Mouse (Mus musculus) layer of hippocampus, adult 9-11 months (tissue): Measurements from ENCODE around the gene Rgs16.

ENCODE experiments used
- DNase-seq: peaks from one replicate; pipeline ENCODE4 v3.0.0; 2022

The Rgs16 gene

DNA sequence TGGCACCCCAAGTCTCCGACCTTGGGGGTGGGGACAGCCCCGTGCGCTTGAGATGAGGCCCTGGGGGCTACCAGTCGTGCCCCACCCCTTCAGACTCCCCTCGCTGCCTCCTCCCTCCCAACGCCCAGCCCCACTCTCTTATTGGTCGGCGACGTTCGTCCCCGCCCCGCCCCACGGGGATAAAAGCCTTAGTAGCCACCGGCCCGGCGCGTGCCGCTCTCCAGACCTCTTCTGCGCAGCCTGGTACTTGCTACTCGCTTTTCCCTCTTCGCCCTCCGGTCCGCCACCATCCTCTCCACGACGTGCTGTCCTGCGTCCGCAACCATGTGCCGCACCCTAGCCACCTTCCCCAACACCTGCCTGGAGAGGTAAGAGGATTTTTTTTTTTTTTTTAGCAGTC lies at the start of gene Rgs16:
Gene Rgs16, plus strand, starts transcription at position 205 of the 400 bp plus-strand sequence.
- peak; percentile 48 for DNase-seq

DNA sequence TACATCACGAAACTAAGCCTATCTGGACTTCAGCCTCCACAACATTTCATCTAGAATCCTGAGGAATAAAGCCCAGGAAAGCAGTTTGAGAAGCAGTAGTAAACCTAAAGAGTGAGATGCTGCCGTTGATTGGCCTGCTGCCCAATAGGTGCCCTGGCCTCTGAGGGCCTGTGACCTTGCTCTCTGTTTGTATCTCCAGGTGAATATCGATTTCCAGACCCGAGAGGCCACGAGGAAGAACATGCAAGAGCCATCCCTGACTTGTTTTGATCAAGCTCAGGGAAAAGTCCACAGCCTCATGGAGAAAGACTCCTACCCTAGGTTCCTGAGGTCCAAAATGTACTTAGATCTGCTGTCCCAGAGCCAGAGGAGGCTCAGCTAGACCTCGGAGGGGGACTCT lies 47.6 kb upstream of the Rgs16 start:
- no peak for DNase-seq

DNA sequence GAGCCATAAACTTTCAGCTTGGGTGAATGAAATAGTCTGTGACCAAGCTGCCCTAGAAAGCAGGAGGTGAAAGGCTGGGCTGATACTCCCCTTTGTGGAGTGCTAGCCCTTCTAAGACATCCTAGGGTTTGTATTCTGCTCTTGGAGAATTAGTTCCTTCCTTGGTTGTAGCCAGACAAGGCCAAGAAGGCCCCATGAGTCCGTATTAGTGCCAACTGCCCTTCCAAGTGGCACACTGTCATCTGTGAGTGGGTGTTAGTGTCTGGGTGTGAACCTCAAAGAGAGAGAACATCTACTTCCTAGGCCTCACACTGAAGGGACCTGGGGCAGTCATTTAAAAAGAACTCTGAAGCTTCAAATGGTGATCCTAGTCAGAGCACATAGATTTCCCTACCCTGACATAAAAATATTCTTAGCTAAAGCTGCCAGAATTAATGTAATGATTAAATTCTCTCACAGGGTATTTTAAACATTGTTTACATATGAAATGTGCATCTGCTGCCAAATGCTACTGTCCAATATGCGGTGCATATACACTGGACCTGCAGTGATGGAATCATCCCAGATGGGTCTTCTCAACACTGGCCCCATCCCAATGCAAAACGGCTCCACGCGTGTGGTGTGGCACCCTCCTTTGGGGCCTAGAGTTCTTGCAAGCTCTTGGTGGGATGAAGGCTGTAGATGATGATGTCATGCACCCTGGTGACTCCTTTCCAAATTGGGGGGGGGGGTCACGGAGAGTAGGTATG lies 45.6 kb upstream of the Rgs16 start:
- DNase-seq = no peak

DNA sequence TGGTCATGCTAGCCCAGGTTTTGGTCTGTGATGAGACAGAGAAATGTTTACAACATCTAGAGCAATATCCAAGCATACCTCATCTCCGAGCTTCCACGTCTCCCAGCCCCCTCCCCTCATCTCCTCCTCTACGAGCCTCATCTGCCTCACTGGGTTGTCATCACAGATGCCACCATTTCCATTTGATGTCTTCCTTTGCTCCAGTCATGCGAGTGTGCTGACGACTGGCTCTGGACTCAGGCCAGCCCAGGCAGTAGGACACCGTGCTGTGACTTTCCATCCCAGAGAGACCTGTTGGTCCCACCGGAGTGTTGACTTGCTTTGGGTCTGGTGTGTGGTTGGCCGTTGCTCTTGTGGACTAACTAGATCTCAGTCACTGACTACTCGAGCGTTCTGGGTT lies 44.8 kb upstream of the Rgs16 start:
- no peak for DNase-seq

DNA sequence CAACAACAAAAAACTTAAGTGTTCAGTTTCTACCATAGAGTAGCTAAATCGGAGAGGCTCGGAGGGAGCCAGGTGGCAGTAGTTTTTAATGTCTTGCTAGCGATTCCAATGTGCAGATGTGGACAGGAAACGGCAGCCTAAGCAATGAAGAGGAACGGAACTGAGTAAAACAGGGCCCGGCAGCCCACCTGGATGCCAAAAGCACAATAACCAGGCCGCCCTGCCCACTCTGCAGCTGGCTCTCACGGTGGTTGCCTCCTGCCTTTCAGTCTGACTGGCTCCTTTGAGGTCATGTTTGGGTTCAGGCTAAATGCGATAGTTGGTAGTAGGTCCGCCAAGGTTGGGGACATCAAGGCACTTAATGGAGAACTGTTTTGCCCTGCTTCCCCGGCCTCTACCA lies 44.1 kb upstream of the Rgs16 start:
- DNase-seq = no peak

DNA sequence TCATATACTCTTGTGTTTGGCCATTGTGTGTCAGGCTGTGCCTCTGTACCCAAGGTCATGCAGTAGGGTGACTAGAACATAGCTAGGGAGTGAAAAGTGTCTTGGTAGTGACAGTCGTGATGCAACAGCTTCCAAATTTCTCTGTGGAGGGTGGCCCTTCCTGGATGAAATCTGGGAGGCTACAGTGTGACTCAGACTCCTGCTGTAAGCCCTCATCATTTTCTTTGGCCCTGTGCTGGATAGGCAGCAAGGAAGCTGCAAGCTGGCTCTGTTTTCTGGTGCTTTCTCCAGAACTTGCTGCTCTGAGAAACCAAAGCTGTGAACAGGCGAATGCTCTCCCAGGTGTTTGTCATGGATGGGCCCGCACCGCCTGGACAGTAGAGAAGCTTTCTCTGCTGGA lies 43.6 kb upstream of the Rgs16 start:
- DNase-seq = no peak

GRCm38 (mm10) chr1:153697581-153698251 lies 42.4 kb upstream of the Rgs16 start:
- DNase-seq = no peak

DNA sequence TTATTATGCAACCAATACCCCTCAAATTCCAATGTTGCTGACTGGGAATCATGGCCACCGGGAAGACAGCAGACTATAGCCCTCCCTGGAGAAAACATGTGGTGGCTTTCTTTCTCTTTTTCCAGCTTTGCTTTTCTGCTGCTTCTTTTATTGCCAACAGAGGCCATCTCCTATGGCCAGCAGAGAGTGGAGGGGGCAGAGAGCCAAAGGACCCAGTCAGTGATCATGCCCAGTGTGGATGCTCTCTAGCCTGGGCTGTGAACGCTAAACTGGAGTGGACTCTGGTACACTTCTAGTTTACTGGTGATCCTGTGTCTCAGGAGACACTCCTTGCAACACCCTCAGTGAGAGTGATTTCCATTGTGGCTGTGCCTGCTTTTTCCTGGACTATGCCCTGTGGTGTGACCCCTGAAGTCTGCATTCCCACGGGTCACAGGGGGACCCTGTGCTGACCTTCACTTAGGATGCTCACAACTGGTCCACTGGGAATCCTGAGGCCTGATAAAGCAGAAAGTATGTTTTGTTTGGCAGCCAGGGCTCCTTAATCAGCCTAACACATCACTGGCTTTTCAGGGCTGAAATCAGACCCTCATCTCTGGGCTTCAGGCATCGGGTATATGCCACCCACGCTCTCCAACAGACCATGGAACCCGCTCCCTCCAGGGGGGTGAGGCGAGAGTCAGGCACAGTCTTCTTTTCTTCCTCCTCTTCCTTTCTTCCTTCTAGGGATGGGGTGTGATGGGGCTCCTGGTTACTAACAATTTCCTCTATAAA lies 41.7 kb upstream of the Rgs16 start:
- DNase-seq = no peak

GRCm38 (mm10) chr1:153700448-153701063 lies 39.6 kb upstream of the Rgs16 start:
- DNase-seq = no peak

DNA sequence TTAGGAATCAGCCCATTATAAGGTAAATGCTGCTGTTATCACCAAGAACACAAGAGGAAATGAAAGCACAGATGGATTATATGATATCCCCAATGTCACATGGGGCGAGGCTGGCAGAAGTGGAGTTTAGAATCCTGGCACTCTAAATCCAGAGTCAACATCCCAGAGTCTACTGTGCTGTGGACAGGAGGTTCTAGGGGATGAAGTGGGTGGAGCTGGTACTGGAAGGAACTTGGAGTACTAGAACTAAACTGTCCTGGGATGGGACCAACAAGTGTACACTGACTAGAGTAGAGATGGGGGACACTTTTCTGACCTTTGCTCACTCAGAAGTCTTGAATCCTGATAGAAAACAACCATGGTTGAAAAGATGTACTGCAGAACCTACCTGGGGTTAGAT lies 38.7 kb upstream of the Rgs16 start:
- DNase-seq = no peak

DNA sequence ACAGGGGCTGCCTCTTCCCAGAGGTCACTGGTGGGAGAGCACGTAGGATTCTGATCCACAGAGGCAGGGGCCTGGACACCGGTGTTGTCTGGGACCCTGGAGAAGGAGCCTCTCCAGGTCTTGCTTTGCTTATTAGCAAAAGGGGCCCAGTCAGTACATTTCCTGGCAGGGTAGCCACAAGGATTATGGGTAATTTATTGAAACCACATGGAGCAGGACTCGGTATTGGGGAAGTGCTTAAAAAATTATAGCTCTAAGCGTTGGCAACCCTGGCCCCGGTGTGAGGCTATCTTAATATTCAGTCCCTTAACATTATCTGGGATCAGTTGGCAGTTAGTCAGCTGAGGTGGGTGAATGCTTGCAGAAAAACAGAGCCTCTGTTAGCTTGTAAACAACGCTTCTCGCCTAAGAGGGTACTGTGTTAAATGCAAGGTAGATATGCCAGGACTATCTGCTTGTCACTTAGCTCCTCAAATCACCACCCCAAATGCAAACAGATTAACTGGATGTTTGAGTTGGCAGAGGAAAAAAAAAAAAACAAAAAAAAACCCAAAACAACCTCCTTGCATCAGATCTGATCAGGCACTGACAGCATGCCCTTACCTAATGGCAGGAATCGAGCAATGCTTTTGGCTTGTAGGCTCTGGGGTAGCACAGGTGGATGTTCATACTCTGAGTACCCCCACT lies 37.8 kb upstream of the Rgs16 start:
- DNase-seq = no peak

DNA sequence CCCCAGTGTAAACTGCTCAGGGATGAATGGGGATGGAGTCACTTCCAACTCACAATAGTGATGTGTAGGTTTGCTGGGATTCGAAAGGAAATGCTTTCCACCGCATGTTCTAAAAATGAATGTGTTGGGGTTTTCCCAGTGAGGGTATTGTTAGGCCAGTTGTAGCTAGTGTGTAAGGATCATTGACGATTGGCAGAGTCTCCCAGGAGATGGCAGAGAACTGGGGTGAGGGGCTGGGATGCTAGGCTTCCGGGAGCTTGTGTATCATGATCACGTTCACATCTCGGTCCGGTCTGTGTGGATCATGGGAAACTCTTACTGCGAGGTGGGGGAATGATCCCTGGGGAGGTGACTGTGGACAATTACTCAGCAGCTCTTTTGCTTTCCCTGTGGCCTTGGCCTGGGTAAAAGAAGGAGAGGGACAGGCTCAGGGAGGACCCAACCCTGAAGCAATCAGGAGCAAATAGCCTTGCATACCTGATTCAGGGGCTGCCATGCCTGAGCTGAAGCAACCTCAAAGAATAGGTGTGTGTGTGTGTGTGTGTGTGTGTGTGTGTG lies 37.2 kb upstream of the Rgs16 start:
- DNase-seq = no peak

DNA sequence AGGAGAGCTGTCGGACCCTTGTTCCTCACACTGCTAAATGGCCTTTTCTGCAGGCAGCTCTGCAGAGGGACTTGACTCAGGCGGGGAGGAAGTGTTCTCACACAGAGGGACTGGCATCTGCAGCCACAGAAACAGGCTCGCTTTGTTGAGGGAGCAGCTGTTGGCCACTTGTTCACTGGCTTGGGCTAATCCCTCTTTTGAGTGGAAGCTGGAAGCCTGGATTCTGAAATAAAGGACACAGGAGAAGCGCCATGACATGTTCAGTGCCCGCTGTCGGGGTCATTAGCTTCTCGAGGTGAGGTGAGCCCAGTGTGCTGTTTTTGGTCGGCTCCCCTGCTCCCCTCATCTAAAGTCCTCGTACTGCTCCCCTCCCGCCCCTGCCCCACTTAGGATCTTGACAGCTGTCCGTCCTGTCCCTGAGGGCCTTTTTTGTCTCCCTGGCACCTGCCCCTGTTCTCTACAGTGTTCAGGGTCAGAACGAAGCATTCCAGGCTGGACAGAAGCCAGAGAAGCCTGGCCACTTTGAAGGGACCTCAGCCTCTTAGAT lies 36.6 kb upstream of the Rgs16 start:
- peak; percentile 73 for DNase-seq

DNA sequence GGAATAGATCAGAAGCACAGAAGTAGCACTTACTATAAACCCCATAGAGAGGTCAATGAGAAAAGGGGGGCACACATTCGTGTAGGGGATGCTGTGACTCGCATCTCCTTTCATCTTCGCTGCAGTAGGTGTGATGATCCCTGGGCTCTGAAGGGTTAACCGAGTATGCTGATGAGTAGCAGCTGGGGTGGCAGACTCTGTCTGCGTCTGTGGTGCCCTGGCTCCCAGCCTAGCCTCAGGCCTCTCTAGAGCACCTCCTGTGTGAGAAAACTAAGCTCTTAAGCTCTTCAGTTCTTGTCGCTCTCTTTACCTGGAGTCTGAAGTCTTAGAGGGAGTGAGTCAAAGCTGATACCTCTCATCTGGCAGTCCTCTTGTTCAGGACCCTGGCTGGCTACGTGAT lies 36.0 kb upstream of the Rgs16 start:
- no peak for DNase-seq

- no peak for DNase-seq
These were observed 35.2 kb upstream of the Rgs16 start for GRCm38 (mm10) chr1:153704996-153705395.

DNA sequence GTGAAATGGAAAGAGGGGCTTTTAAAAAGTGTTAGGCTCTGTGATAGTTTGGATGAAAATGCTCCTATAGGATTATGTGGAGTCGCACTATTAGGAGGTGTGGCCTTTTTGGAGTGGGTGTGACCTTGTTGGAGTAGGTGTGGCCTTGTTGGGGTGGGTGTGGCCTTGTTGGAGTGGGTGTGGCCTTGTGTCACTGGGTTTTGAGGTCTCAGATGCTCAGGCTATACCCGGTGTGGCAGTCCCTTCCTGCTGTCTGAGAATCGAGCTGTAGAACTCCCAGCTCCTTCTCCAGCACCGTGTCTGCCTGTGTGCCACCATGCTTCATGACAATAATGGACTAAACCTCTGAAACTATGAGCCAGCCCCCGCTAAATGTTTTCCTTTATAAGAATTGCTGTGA lies 31.5 kb upstream of the Rgs16 start:
- DNase-seq = no peak

DNA sequence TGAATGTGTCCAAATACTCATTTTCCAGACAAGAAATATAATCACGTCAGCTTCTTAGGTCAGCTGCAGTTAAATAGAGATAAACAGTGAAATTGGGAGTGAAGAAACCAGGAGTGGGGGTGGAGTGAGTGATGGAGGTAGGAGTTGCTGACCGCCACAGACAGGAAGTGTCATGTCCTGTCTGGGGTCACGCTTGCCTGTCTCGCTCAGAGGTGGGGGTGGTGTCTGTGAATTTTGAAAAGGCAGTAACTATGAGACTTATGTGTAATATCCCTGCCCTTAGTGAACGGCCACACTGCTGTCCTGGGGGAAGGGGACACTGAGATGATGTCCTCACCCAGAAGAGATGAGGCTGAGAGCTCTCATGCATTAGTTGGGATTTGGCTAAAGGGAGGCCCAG lies 30.7 kb upstream of the Rgs16 start:
- DNase-seq = no peak

- no peak for DNase-seq
These were observed 28.4 kb upstream of the Rgs16 start for GRCm38 (mm10) chr1:153711544-153712262.

- DNase-seq = no peak
These were observed 27.5 kb upstream of the Rgs16 start for GRCm38 (mm10) chr1:153712633-153713032.

GRCm38 (mm10) chr1:153717990-153718389 lies 22.2 kb upstream of the Rgs16 start:
- DNase-seq = no peak

- no peak for DNase-seq
These were observed 19.2 kb upstream of the Rgs16 start for GRCm38 (mm10) chr1:153720935-153721334.
